Mouse (Mus musculus) left cerebral cortex, adult 11 months (tissue): Measurements from ENCODE around the gene Ccndbp1.
"Not testable (repeated sequence)": the region's sequence is repeated elsewhere in the genome, so short reads cannot be mapped to it uniquely, and the experiment has no call there.

Source experiments
- DNase-seq: peaks from one replicate; pipeline ENCODE4 v3.0.0; 2022; ENCODE audit warnings: low spot score

Ccndbp1 gene

GRCm38 (mm10) chr2:121007925-121008663, at the start of gene Ccndbp1:
TSS of gene Ccndbp1 (plus strand) at chr2:121008403.
- DNase-seq, result peak; percentile 66

GRCm38 (mm10) chr2:120959363-120959762, 48.8 kb upstream of the Ccndbp1 start:
- DNase-seq, result no peak

GRCm38 (mm10) chr2:120959827-120960226, 48.4 kb upstream of the Ccndbp1 start:
- DNase-seq, result no peak

- DNase-seq, result no peak
Observed at GRCm38 (mm10) chr2:120960261-120960660, 47.9 kb upstream of the Ccndbp1 start.

- DNase-seq, result no peak
Observed at GRCm38 (mm10) chr2:120963110-120963509, 45.1 kb upstream of the Ccndbp1 start.

GRCm38 (mm10) chr2:120965486-120965885, 42.7 kb upstream of the Ccndbp1 start:
- DNase-seq, result no peak

GRCm38 (mm10) chr2:120970045-120970539, 38.1 kb upstream of the Ccndbp1 start:
- no peak for DNase-seq

GRCm38 (mm10) chr2:120970559-120971080, 37.6 kb upstream of the Ccndbp1 start, which contains the start of gene Ubr1:
TSS of gene Ubr1 (minus strand) at chr2:120970715.
- peak; percentile 71 for DNase-seq

- DNase-seq, result no peak
Observed at GRCm38 (mm10) chr2:120971766-120972165, 36.4 kb upstream of the Ccndbp1 start.

GRCm38 (mm10) chr2:120972257-120972656, 35.9 kb upstream of the Ccndbp1 start:
- DNase-seq, result not testable (repeated sequence)

GRCm38 (mm10) chr2:120972964-120973363, 35.2 kb upstream of the Ccndbp1 start:
- DNase-seq, result no peak

GRCm38 (mm10) chr2:120976308-120976707, 31.9 kb upstream of the Ccndbp1 start:
- DNase-seq, result no peak

- no peak for DNase-seq
Observed at GRCm38 (mm10) chr2:120976990-120977925, 30.9 kb upstream of the Ccndbp1 start, which contains the start of gene Tmem62. TSS of gene Tmem62 (plus strand) at chr2:120977017.

- DNase-seq, result no peak
Observed at GRCm38 (mm10) chr2:120977926-120978692, 30.1 kb upstream of the Ccndbp1 start.

GRCm38 (mm10) chr2:120978693-120979037, 29.5 kb upstream of the Ccndbp1 start:
- no peak for DNase-seq

- DNase-seq, result no peak
Observed at GRCm38 (mm10) chr2:120979819-120980218, 28.4 kb upstream of the Ccndbp1 start.

GRCm38 (mm10) chr2:120980861-120981260, 27.3 kb upstream of the Ccndbp1 start:
- no peak for DNase-seq

- no peak for DNase-seq
Observed at GRCm38 (mm10) chr2:120983611-120984010, 24.6 kb upstream of the Ccndbp1 start.

GRCm38 (mm10) chr2:120985241-120985640, 23.0 kb upstream of the Ccndbp1 start:
- no peak for DNase-seq

- DNase-seq, result no peak
Observed at GRCm38 (mm10) chr2:120991196-120991595, 17.0 kb upstream of the Ccndbp1 start.

GRCm38 (mm10) chr2:120996607-120997006, 11.6 kb upstream of the Ccndbp1 start:
- not testable (repeated sequence) for DNase-seq

GRCm38 (mm10) chr2:120998863-120999262, 9.3 kb upstream of the Ccndbp1 start:
- DNase-seq, result no peak
